Mouse (Mus musculus) megakaryocyte-erythroid progenitor cell, adult 5 weeks (primary cell): Measurements from ENCODE around the gene Smim23. TPM values are rescaled to one million over a fixed set of nuclear protein-coding genes. Genes with fewer than 3 reads are reported as not detected.

Experiments
- polyA plus RNA-seq: library from polyadenylated mRNA; stranded (reverse); fragments of >175 nt; gene quantifications from 2 replicates; pipeline ENCODE4 v1.2.3, GENCODE M21; 2012

The Smim23 gene
- not detected in 2 replicates for polyA plus RNA-seq

GRCm38 (mm10) chr11:32824505-32824904 lies at the start of gene Smim23:
TSS of gene Smim23 (minus strand) at chr11:32824605.

Other genes starting within 250 kb of the Smim23 start
- gene Fbxw11, start 181.9 kb downstream of the Smim23 start, polyA plus RNA-seq: 19.6 and 29.7 TPM in 2 replicates